Comparison of ENCODE assay signal across 9 mouse cellular contexts in the genomic region with DNA sequence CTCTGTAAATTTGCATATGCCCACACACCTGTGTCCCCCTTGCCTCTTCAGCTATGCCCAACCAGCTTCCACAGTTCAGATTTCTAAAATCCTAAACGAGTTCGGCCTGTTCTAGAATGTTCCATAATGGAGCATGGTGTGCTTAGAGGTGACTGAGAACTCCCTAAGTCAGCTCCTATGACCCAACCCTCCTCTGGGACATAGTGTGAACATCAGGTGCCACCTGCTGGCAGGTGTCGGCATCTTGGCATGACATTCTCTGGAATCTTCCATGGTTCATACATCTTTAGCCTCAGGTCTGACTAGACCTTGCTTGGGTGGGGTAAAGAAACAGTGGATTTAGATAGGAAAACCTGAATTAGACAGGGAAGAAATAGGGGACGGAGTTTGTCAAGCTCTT. TPM values are rescaled to one million over a fixed set of nuclear protein-coding genes. Genes with fewer than 3 reads are reported as not detected.
DNase-seq lines count a peak whose midpoint lies in the region; ATAC-seq and TF ChIP-seq lines count a peak whose summit lies in the region.
"Had no signal": no experiment of that assay in that cellular context is flagged by ENCODE, and none has a peak within 500 bp of the region (broad histone marks: within the 10 kb centered on the region; RNA-seq: fewer than 3 reads in every experiment).

No protein-coding gene starts in this region.

- no peak overlapping the region for H3K27ac ChIP-seq in embryonic facial prominence, embryonic 11.5 days (replicated peaks; ENCODE audit: low read depth, low read length)
- no peak overlapping the region for H3K27ac ChIP-seq in embryonic facial prominence, embryonic 10.5 days (replicated peaks)
- H3K27ac ChIP-seq in CH12.LX (ENCODE audit: insufficient read depth, low read depth) = no peak overlapping the region
- H3K27ac ChIP-seq in embryonic facial prominence, embryonic 14.5 days (replicated peaks; ENCODE audit: low read depth, low read length) = no peak overlapping the region
- H3K27ac ChIP-seq in liver, embryonic 15.5 days (replicated peaks) = peak overlapping the region; percentile 91
- H3K27ac ChIP-seq in stomach, embryonic 15.5 days = no peak overlapping the region
- no peak overlapping the region for H3K27ac ChIP-seq in limb, embryonic 10.5 days

- no peak for TF ChIP-seq EP300 in CH12.LX (IDR thresholded peaks at IDR 0.05; ENCODE audit: low read length)

- in situ Hi-C loops in CH12.LX (cut with MboI; ENCODE audit: low pct_ligation_motif_present, low pct_unique_long_range_greater_than_20kb, low sequenced_read_pairs) = no loop called here

- peak; percentile 86 for TF ChIP-seq RAD21 in CH12.LX (IDR thresholded peaks at IDR 0.05; ENCODE audit: low read depth, low read length)

- no peak overlapping the region for H3K4me2 ChIP-seq in embryonic facial prominence, embryonic 11.5 days (ENCODE audit: low read depth, low read length)
- H3K4me2 ChIP-seq in CH12.LX (ENCODE audit: insufficient read depth, low read depth, poor library complexity, severe bottlenecking) = no peak overlapping the region
- H3K4me2 ChIP-seq in embryonic facial prominence, embryonic 14.5 days (ENCODE audit: low read depth, low read length) = no peak overlapping the region
- H3K4me2 ChIP-seq in liver, embryonic 15.5 days = peak overlapping the region; percentile 56
- H3K4me2 ChIP-seq in stomach, embryonic 15.5 days = no peak overlapping the region

- no peak overlapping the region for H3K4me3 ChIP-seq in embryonic facial prominence, embryonic 11.5 days (ENCODE audit: low read depth, low read length)
- no peak overlapping the region for H3K4me3 ChIP-seq in embryonic facial prominence, embryonic 10.5 days
- no peak overlapping the region for H3K4me3 ChIP-seq in CH12.LX (replicated peaks in 1 of 3; ENCODE audit: low read depth in 2 of 3, low read length in 2 of 3, poor library complexity in 1 of 3)
- H3K4me3 ChIP-seq in embryonic facial prominence, embryonic 14.5 days (ENCODE audit: low read depth, low read length) = no peak overlapping the region
- 0 out of 2 replicates have a peak overlapping the region, but pooled peaks have one; percentile 9 for H3K4me3 ChIP-seq in liver, embryonic 15.5 days (replicated peaks)
- H3K4me3 ChIP-seq in stomach, embryonic 15.5 days (replicated peaks) = no peak overlapping the region
- H3K4me3 ChIP-seq in limb, embryonic 10.5 days = no peak overlapping the region

- no peak for TF ChIP-seq POLR2A in CH12.LX (IDR thresholded peaks at IDR 0.05; ENCODE audit: low read depth, low read length)

- peak; percentile 33 for DNase-seq in embryonic facial prominence, embryonic 11.5 days (ENCODE audit: low spot score)
- DNase-seq in embryonic facial prominence, embryonic 10.5 days (ENCODE audit: low spot score) = no peak
- DNase-seq in CH12.LX (ENCODE audit: extremely low read depth) = peak; percentile 47
- peak; percentile 55 for DNase-seq in embryonic facial prominence, embryonic 14.5 days (ENCODE audit: low spot score)
- DNase-seq in limb, embryonic 10.5 days (ENCODE audit: low spot score) = no peak
- DNase-seq in layer of hippocampus, adult 8-10 months (ENCODE audit: low spot score in 2 of 2) = no peak

- 83% methylated on average over 4 of the region's 4 CpGs for WGBS in embryonic facial prominence, embryonic 11.5 days
- 81% methylated on average over 4 of the region's 4 CpGs for WGBS in embryonic facial prominence, embryonic 10.5 days
- 85% methylated on average over 4 of the region's 4 CpGs for WGBS in embryonic facial prominence, embryonic 14.5 days
- 56% methylated on average over 4 of the region's 4 CpGs for WGBS in liver, embryonic 15.5 days (ENCODE audit: insufficient replicate concordance)
- WGBS in stomach, embryonic 15.5 days = 72% methylated on average over 4 of the region's 4 CpGs
- WGBS in limb, embryonic 10.5 days = 86% methylated on average over 4 of the region's 4 CpGs

- no peak for ATAC-seq in embryonic facial prominence, embryonic 11.5 days (replicated peaks; ENCODE audit: insufficient number of reproducible peaks, low FRiP score, low TSS enrichment, low read depth)
- no peak for ATAC-seq in embryonic facial prominence, embryonic 14.5 days (ENCODE audit: low read depth)
- peak; percentile 49 for ATAC-seq in liver, embryonic 15.5 days (ENCODE audit: insufficient read depth)
- peak; percentile 44; the same call in 1 of the 2 replicates for ATAC-seq in stomach, embryonic 15.5 days (ENCODE audit: insufficient read depth, low FRiP score, low read depth)

- dilution Hi-C loops in CH12.LX (cut with MboI; ENCODE audit: extremely low pct_ligation_motif_present, extremely low pct_unique_long_range_greater_than_20kb, low sequenced_read_pairs) = no loop called here

- no peaks in the 10 kb centered on the region for H3K36me3 ChIP-seq in embryonic facial prominence, embryonic 11.5 days (replicated peaks; ENCODE audit: control insufficient read depth, insufficient read depth, low read depth, low read length)
- H3K36me3 ChIP-seq in embryonic facial prominence, embryonic 10.5 days (replicated peaks) = no peaks in the 10 kb centered on the region
- no peaks in the 10 kb centered on the region for H3K36me3 ChIP-seq in CH12.LX (replicated peaks in 1 of 2; ENCODE audit: control insufficient read depth in 1 of 2, insufficient read depth in 1 of 2, low read length in 1 of 2)
- H3K36me3 ChIP-seq in embryonic facial prominence, embryonic 14.5 days (ENCODE audit: control insufficient read depth, insufficient read depth, low read length) = no peaks in the 10 kb centered on the region
- H3K36me3 ChIP-seq in liver, embryonic 15.5 days (replicated peaks) = no peaks in the 10 kb centered on the region
- no peaks in the 10 kb centered on the region for H3K36me3 ChIP-seq in stomach, embryonic 15.5 days
- no peaks in the 10 kb centered on the region for H3K36me3 ChIP-seq in limb, embryonic 10.5 days

- no peaks in the 10 kb centered on the region for H3K79me2 ChIP-seq in CH12.LX (replicated peaks; ENCODE audit: control insufficient read depth, extremely low read depth, insufficient read depth, poor library complexity, severe bottlenecking)

- no peaks in the 10 kb centered on the region for H3K4me1 ChIP-seq in embryonic facial prominence, embryonic 11.5 days (ENCODE audit: control insufficient read depth, insufficient read depth, low read length)
- H3K4me1 ChIP-seq in embryonic facial prominence, embryonic 10.5 days = no peaks in the 10 kb centered on the region
- H3K4me1 ChIP-seq in CH12.LX (ENCODE audit: control insufficient read depth in 1 of 2, insufficient read depth in 2 of 2) = no peaks in the 10 kb centered on the region
- H3K4me1 ChIP-seq in embryonic facial prominence, embryonic 14.5 days (ENCODE audit: control insufficient read depth, insufficient read depth, low read length) = no peaks in the 10 kb centered on the region
- peaks cover 36% of the 10 kb centered on the region for H3K4me1 ChIP-seq in liver, embryonic 15.5 days (replicated peaks)
- H3K4me1 ChIP-seq in stomach, embryonic 15.5 days = no peaks in the 10 kb centered on the region
- H3K4me1 ChIP-seq in limb, embryonic 10.5 days = 0 out of 2 replicates have a peak, but pooled peaks cover 1% of the 10 kb centered on the region

- H3K9me3 ChIP-seq in embryonic facial prominence, embryonic 11.5 days (replicated peaks; ENCODE audit: control insufficient read depth, low read length) = no peaks in the 10 kb centered on the region
- no peaks in the 10 kb centered on the region for H3K9me3 ChIP-seq in embryonic facial prominence, embryonic 10.5 days
- peaks cover 5% of the 10 kb centered on the region for H3K9me3 ChIP-seq in CH12.LX (replicated peaks; ENCODE audit: low read length)
- H3K9me3 ChIP-seq in embryonic facial prominence, embryonic 14.5 days (ENCODE audit: control insufficient read depth, low read length) = no peaks in the 10 kb centered on the region
- no peaks in the 10 kb centered on the region for H3K9me3 ChIP-seq in liver, embryonic 15.5 days (replicated peaks)
- H3K9me3 ChIP-seq in stomach, embryonic 15.5 days = no peaks in the 10 kb centered on the region
- no peaks in the 10 kb centered on the region for H3K9me3 ChIP-seq in limb, embryonic 10.5 days (replicated peaks)

- TF ChIP-seq CTCF in CH12.LX (conservative IDR thresholded peaks at IDR 0.05 in 1 of 2, IDR thresholded peaks at IDR 0.05 in 1 of 2; ENCODE audit: low read depth in 2 of 2, low read length in 2 of 2) = peak in 1 of 2 experiments; percentile 78; a peak in 2 of 4 replicates

- H3K9ac ChIP-seq in embryonic facial prominence, embryonic 11.5 days (replicated peaks; ENCODE audit: low read length) = no peak overlapping the region
- no peak overlapping the region for H3K9ac ChIP-seq in CH12.LX (ENCODE audit: insufficient read depth, low read depth)
- H3K9ac ChIP-seq in embryonic facial prominence, embryonic 14.5 days (ENCODE audit: low read depth, low read length) = no peak overlapping the region
- peak overlapping the region; percentile 33; the same call in 1 of the 2 replicates for H3K9ac ChIP-seq in liver, embryonic 15.5 days
- no peak overlapping the region for H3K9ac ChIP-seq in stomach, embryonic 15.5 days

- H3K27me3 ChIP-seq in embryonic facial prominence, embryonic 11.5 days (ENCODE audit: control insufficient read depth, insufficient read depth, low read length) = no peaks in the 10 kb centered on the region
- H3K27me3 ChIP-seq in embryonic facial prominence, embryonic 10.5 days (replicated peaks; ENCODE audit: low read depth, poor library complexity, severe bottlenecking) = no peaks in the 10 kb centered on the region
- H3K27me3 ChIP-seq in CH12.LX (replicated peaks) = peaks cover 65% of the 10 kb centered on the region
- H3K27me3 ChIP-seq in embryonic facial prominence, embryonic 14.5 days (replicated peaks; ENCODE audit: control insufficient read depth, insufficient read depth, low read length) = no peaks in the 10 kb centered on the region
- H3K27me3 ChIP-seq in liver, embryonic 15.5 days = no peaks in the 10 kb centered on the region; the same call in 1 of the 2 replicates
- no peaks in the 10 kb centered on the region for H3K27me3 ChIP-seq in stomach, embryonic 15.5 days (replicated peaks)
- H3K27me3 ChIP-seq in limb, embryonic 10.5 days (ENCODE audit: low read depth, poor library complexity, severe bottlenecking) = no peaks in the 10 kb centered on the region

RNA-seq across cellular contexts. Expression of a gene that starts 15.9 kb away (rescaled TPM):
- 0.08 TPM in 2 replicates for polyA plus RNA-seq in embryonic facial prominence, embryonic 11.5 days (2014; fragmentation: Nextera tagmentation; extraction: Ambion mirVana)
- 0.11 and 0.14 TPM in 2 replicates for polyA plus RNA-seq in embryonic facial prominence, embryonic 10.5 days (2016; fragmentation: Nextera tagmentation; extraction: Ambion mirVana)
- total RNA-seq in CH12.LX (2012; rRNA removed) = under 0.01 TPM in 1 of 2 replicates, not detected in the other
- not detected in 2 replicates for total RNA-seq in CH12.LX (2014; rRNA removed)
- 0.12 and 0.13 TPM in 2 replicates for polyA plus RNA-seq in CH12.LX (2012; ENCODE audit: insufficient read length, low read depth)
- polyA plus RNA-seq in embryonic facial prominence, embryonic 14.5 days (2014; fragmentation: Nextera tagmentation; extraction: Ambion mirVana) = 0.17 and 0.19 TPM in 2 replicates
- polyA plus RNA-seq in liver, embryonic 15.5 days (2015; fragmentation: Nextera tagmentation; extraction: Ambion mirVana) = 3.1 and 3.3 TPM in 2 replicates
- 2.0 and 3.3 TPM in 2 replicates for polyA plus RNA-seq in stomach, embryonic 15.5 days (2015; fragmentation: Nextera tagmentation; extraction: Ambion mirVana)
- 0.14 and 0.15 TPM in 2 replicates for polyA plus RNA-seq in limb, embryonic 10.5 days (2016; fragmentation: Nextera tagmentation; extraction: Ambion mirVana)
- total RNA-seq in layer of hippocampus, adult 8-10 months (2022) = not detected
- total RNA-seq: left cerebral cortex, postnatal 14 days had no signal

RNA-seq across cellular contexts. Expression of a gene that starts 19.1 kb away (rescaled TPM):
- 0.28 TPM in 1 of 2 replicates, not detected in the other for polyA plus RNA-seq in embryonic facial prominence, embryonic 11.5 days (2014; fragmentation: Nextera tagmentation; extraction: Ambion mirVana)
- polyA plus RNA-seq in embryonic facial prominence, embryonic 10.5 days (2016; fragmentation: Nextera tagmentation; extraction: Ambion mirVana) = 0.26 and 0.36 TPM in 2 replicates
- not detected in 2 replicates for total RNA-seq in CH12.LX (2012; rRNA removed)
- not detected in 2 replicates for total RNA-seq in CH12.LX (2014; rRNA removed)
- not detected in 2 replicates for polyA plus RNA-seq in CH12.LX (2012; ENCODE audit: insufficient read length, low read depth)
- polyA plus RNA-seq in embryonic facial prominence, embryonic 14.5 days (2014; fragmentation: Nextera tagmentation; extraction: Ambion mirVana) = 0.68 and 1.3 TPM in 2 replicates
- polyA plus RNA-seq in liver, embryonic 15.5 days (2015; fragmentation: Nextera tagmentation; extraction: Ambion mirVana) = 0.10 and 0.20 TPM in 2 replicates
- 2.7 and 2.8 TPM in 2 replicates for polyA plus RNA-seq in stomach, embryonic 15.5 days (2015; fragmentation: Nextera tagmentation; extraction: Ambion mirVana)
- polyA plus RNA-seq in limb, embryonic 10.5 days (2016; fragmentation: Nextera tagmentation; extraction: Ambion mirVana) = 0.05 and 0.29 TPM in 2 replicates
- 1 to 10 TPM in 3 of 4 experiments, not detected in 1; 1.1 to 1.7 (median 1.2) TPM for total RNA-seq in layer of hippocampus, adult 8-10 months (2022)

Comparison
In these comparisons a context has a peak if more than half of its experiments do, and no peak if none do; other contexts are left out.
1. DNase-seq: peak in embryonic facial prominence, embryonic 11.5 days (single experiment), CH12.LX (single experiment) and embryonic facial prominence, embryonic 14.5 days (single experiment); none in embryonic facial prominence, embryonic 10.5 days (single experiment), limb, embryonic 10.5 days (single experiment) and layer of hippocampus, adult 8-10 months (0 of 2).
2. ATAC-seq: peak in liver, embryonic 15.5 days (single experiment) and stomach, embryonic 15.5 days (single experiment); none in embryonic facial prominence, embryonic 11.5 days (single experiment) and embryonic facial prominence, embryonic 14.5 days (single experiment).